Mouse (Mus musculus): ENCODE measurements at regions not wholly inside any gene's neighbourhood (a gene's known extent, or its start where the extent isn't known, plus 50 kb on each side); places are given as distances from the start of the nearest gene placed in this dataset.
A peak's percentile ranks its signal among the peaks of the same experiment; 100 is the strongest.

- DNase-seq: no peak
Measured at GRCm38 (mm10) chr9:116277736-116278135, 102.6 kb upstream of the Tgfbr2 start.

GRCm38 (mm10) chr9:116276141-116276540 lies 101.0 kb upstream of the Tgfbr2 start:
- DNase-seq: no peak

GRCm38 (mm10) chr9:116272446-116272845 lies 97.3 kb upstream of the Tgfbr2 start:
- DNase-seq: no peak

GRCm38 (mm10) chr9:116270417-116270828 lies 95.3 kb upstream of the Tgfbr2 start:
- no peak for DNase-seq

- no peak for DNase-seq
Measured at GRCm38 (mm10) chr9:116267411-116267810, 92.3 kb upstream of the Tgfbr2 start.

- DNase-seq: peak; percentile 46 to 59
Measured at GRCm38 (mm10) chr9:116263833-116264232, 88.7 kb upstream of the Tgfbr2 start.

GRCm38 (mm10) chr9:116259569-116259968 lies 84.4 kb upstream of the Tgfbr2 start:
- no peak for DNase-seq

- peak in 1 of 2 experiments; percentile 47 for DNase-seq
Measured at GRCm38 (mm10) chr9:116253546-116253945, 78.4 kb upstream of the Tgfbr2 start.

GRCm38 (mm10) chr9:116252788-116253187 lies 77.6 kb upstream of the Tgfbr2 start:
- DNase-seq: no peak

- peak; percentile 22 to 26 for DNase-seq
Measured at GRCm38 (mm10) chr9:116249791-116250190, 74.6 kb upstream of the Tgfbr2 start.

GRCm38 (mm10) chr9:116245136-116245535 lies 70.0 kb upstream of the Tgfbr2 start:
- no peak for DNase-seq

GRCm38 (mm10) chr9:116244619-116244899 lies 69.4 kb upstream of the Tgfbr2 start:
- DNase-seq: no peak

- DNase-seq: no peak
Measured at GRCm38 (mm10) chr9:116243775-116244618, 68.8 kb upstream of the Tgfbr2 start.

GRCm38 (mm10) chr9:116241933-116242526 lies 66.9 kb upstream of the Tgfbr2 start:
- no peak for DNase-seq

- DNase-seq: no peak
Measured at GRCm38 (mm10) chr9:116241290-116241689, 66.1 kb upstream of the Tgfbr2 start.

- DNase-seq: no peak
Measured at GRCm38 (mm10) chr9:116236836-116237235, 61.7 kb upstream of the Tgfbr2 start.

- DNase-seq: no peak
Measured at GRCm38 (mm10) chr9:116234170-116234569, 59.0 kb upstream of the Tgfbr2 start.

- no peak for DNase-seq
Measured at GRCm38 (mm10) chr9:116232386-116232785, 57.2 kb upstream of the Tgfbr2 start.

GRCm38 (mm10) chr9:116231351-116232311 lies 56.5 kb upstream of the Tgfbr2 start:
- no peak for DNase-seq

- DNase-seq: no peak
Measured at GRCm38 (mm10) chr9:116230346-116230745, 55.2 kb upstream of the Tgfbr2 start.

GRCm38 (mm10) chr9:116228443-116228842 lies 53.3 kb upstream of the Tgfbr2 start:
- DNase-seq: no peak

- no peak for DNase-seq
Measured at GRCm38 (mm10) chr9:116227738-116228137, 52.6 kb upstream of the Tgfbr2 start.
